Mouse (Mus musculus): ENCODE results near the gene Abhd17a.
"Not testable (repeated sequence)": the region's sequence is repeated elsewhere in the genome, so short reads cannot be mapped to it uniquely, and the experiment has no call there.

- not testable (repeated sequence) for TF ChIP-seq CTCF, EP300 (IDR thresholded peaks at IDR 0.05)
These were observed 15.6 kb upstream of the Abhd17a start, which contains the start of gene Gm49322 for GRCm38 (mm10) chr10:80605721-80606120.
